Comparison of ENCODE assay signal across 9 mouse cellular contexts in the genomic region with DNA sequence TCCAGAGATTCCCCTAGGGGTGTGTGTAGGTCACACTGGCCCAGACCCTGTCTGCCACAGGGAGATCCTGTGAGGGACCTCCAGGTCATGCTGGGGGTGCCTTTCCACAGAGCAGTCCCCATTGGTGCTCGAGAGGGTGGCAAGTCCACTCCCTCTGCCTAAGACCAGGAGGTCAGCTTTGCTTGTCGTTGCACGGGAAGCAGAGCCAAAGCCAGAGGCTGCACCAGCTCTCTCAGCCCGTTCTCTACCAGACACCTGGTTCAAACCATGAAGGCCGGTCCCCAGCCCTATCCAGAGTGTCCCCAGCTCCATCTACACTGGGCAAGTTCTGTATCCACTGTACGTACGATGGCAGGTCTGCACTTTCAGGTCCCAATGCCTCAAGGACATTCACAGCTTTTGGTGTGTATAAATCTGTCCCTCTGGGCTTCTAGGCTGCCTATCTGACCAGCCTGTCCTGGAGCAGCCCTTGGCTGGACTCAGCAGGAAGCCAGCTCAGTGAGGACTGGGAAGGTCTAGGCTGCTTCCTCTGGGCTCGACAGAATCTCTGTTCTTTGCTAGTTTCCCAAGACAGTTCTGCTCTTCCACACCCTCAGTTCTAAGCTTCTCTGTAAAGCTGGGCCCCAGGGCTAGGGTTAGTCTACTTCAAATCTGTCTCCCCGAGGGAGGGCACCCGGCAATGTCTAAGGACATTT. TPM values are rescaled to one million over a fixed set of nuclear protein-coding genes. Genes with fewer than 3 reads are reported as not detected.
DNase-seq lines count a peak whose midpoint lies in the region; ATAC-seq and TF ChIP-seq lines count a peak whose summit lies in the region.
"Had no signal": no experiment of that assay in that cellular context is flagged by ENCODE, and none has a peak within 500 bp of the region (broad histone marks: within the 10 kb centered on the region; RNA-seq: fewer than 3 reads in every experiment).

No protein-coding gene starts in this region.

- peak overlapping the region; percentile 100 for H3K4me2 ChIP-seq in liver, embryonic 14.5 days (ENCODE audit: low read depth)

- peaks cover 3% of the 10 kb centered on the region for H3K9me3 ChIP-seq in erythroblast, embryonic 14.5 days (ENCODE audit: control insufficient read depth, low read length)
- no peaks in the 10 kb centered on the region for H3K9me3 ChIP-seq in liver, embryonic 14.5 days (ENCODE audit: control insufficient read depth, low read length)

- no peak for TF ChIP-seq POLR2A in testis, adult 2 months (IDR thresholded peaks at IDR 0.05; ENCODE audit: control insufficient read depth, low read depth, low read length)

- no peak for ATAC-seq in erythroblast, adult 5-6 weeks (replicated peaks; ENCODE audit: low FRiP score, poor library complexity, severe bottlenecking)
- no peak for ATAC-seq in liver, embryonic 14.5 days (ENCODE audit: insufficient read depth)

- H3K36me3 ChIP-seq in erythroblast, embryonic 14.5 days (ENCODE audit: control insufficient read depth): peaks cover 87% of the 10 kb centered on the region
- no peaks in the 10 kb centered on the region for H3K36me3 ChIP-seq in testis, adult 2 months (ENCODE audit: control insufficient read depth, insufficient read depth, low read length)
- peaks cover 2% of the 10 kb centered on the region for H3K36me3 ChIP-seq in liver, embryonic 14.5 days (replicated peaks; ENCODE audit: control insufficient read depth, insufficient read depth, low read depth)

- intact Hi-C loops in left cerebral cortex, postnatal 25 days (cut with DNase I): no loop called here

- peak overlapping the region; percentile 67 for H3K4me3 ChIP-seq in erythroblast, embryonic 14.5 days (replicated peaks)
- no peak overlapping the region for H3K4me3 ChIP-seq in testis, adult 2 months (ENCODE audit: control insufficient read depth, low read depth, low read length)
- H3K4me3 ChIP-seq in liver, embryonic 14.5 days (ENCODE audit: insufficient read depth in 1 of 2, low read depth in 2 of 2, low read length in 2 of 2): peak overlapping the region in 1 of 2 experiments; percentile 73; a peak in 2 of 4 replicates

- no peak for DNase-seq in testis, postnatal 10 days (ENCODE audit: low spot score)
- no peak for DNase-seq in liver, embryonic 14.5 days (ENCODE audit: low read depth in 3 of 3, low spot score in 3 of 3)
- DNase-seq in left cerebral cortex, postnatal 25 days (ENCODE audit: low spot score in 2 of 2): no peak
- no peak for DNase-seq in kidney, postnatal 25 days
- no peak for DNase-seq in ovary, postnatal 14 days (ENCODE audit: low spot score)
- DNase-seq: adrenal gland, adult 2 months had no signal

- TF ChIP-seq EP300 in liver, embryonic 14.5 days (IDR thresholded peaks at IDR 0.05; ENCODE audit: low read depth): no peak

- H3K27me3 ChIP-seq in erythroblast, embryonic 14.5 days (ENCODE audit: control insufficient read depth): no peaks in the 10 kb centered on the region
- no peaks in the 10 kb centered on the region for H3K27me3 ChIP-seq in testis, adult 2 months (ENCODE audit: control insufficient read depth, insufficient read depth, low read length)
- H3K27me3 ChIP-seq in liver, embryonic 14.5 days (ENCODE audit: control insufficient read depth, insufficient read depth, low read length): no peaks in the 10 kb centered on the region

- H3K9ac ChIP-seq in liver, embryonic 14.5 days (replicated peaks): peak overlapping the region; percentile 92

- no peak for TF ChIP-seq CTCF in testis, adult 2 months (IDR thresholded peaks at IDR 0.05; ENCODE audit: control insufficient read depth, insufficient read depth, insufficient replicate concordance, low read depth, low read length)
- TF ChIP-seq CTCF in liver, embryonic 14.5 days (IDR thresholded peaks at IDR 0.05; ENCODE audit: low read depth): no peak

- H3K4me1 ChIP-seq in erythroblast, embryonic 14.5 days (ENCODE audit: control insufficient read depth): peaks cover 100% of the 10 kb centered on the region
- peaks cover 10% of the 10 kb centered on the region for H3K4me1 ChIP-seq in testis, adult 2 months (ENCODE audit: control insufficient read depth, insufficient read depth, low read length)
- peaks cover 73 to 79% of the 10 kb centered on the region in 2 experiments for H3K4me1 ChIP-seq in liver, embryonic 14.5 days (replicated peaks; ENCODE audit: control insufficient read depth in 2 of 2, insufficient read depth in 2 of 2, low read length in 1 of 2)

- H3K27ac ChIP-seq in testis, adult 2 months (ENCODE audit: control insufficient read depth, insufficient read depth, low read depth, low read length): 0 out of 2 replicates have a peak overlapping the region, but pooled peaks have one; percentile 27
- H3K27ac ChIP-seq in liver, embryonic 14.5 days: peak overlapping the region; percentile 96

- WGBS in liver, embryonic 14.5 days (ENCODE audit: insufficient replicate concordance): 58% methylated on average over 10 of the region's 10 CpGs

RNA-seq across cellular contexts. Expression of gene G430095P16Rik, which starts 2.6 kb away (rescaled TPM):
- polyA plus RNA-seq in erythroblast, embryonic 14.5 days (2012): 11.0 and 11.9 TPM in 2 replicates
- total RNA-seq in erythroblast, adult 5-6 weeks (2015; ENCODE audit: low replicate concordance): 7.9 and 18.1 TPM in 2 replicates
- total RNA-seq in erythroblast, adult 5-6 weeks (2017; ENCODE audit: low replicate concordance): 3.6 and 12.9 TPM in 2 replicates
- 0.32 TPM in 2 replicates for polyA plus RNA-seq in testis, adult 2 months (2012; rRNA removed)
- polyA plus RNA-seq in liver, embryonic 14.5 days (2012; rRNA removed): 10.9 and 11.9 TPM in 2 replicates
- polyA plus RNA-seq in liver, embryonic 14.5 days (2014; fragmentation: Nextera tagmentation; extraction: Ambion mirVana): 8.3 and 10.3 TPM in 2 replicates
- under 1 TPM in 1 of 2 experiments, not detected in 1; 0.71 TPM for total RNA-seq in left cerebral cortex, postnatal 25 days (2021)

RNA-seq across cellular contexts. Expression of gene Lyl1, which starts 24.1 kb away (rescaled TPM):
- 61.4 and 62.8 TPM in 2 replicates for polyA plus RNA-seq in erythroblast, embryonic 14.5 days (2012)
- total RNA-seq in erythroblast, adult 5-6 weeks (2015; ENCODE audit: low replicate concordance): 37.4 and 40.3 TPM in 2 replicates
- total RNA-seq in erythroblast, adult 5-6 weeks (2017; ENCODE audit: low replicate concordance): 43.1 and 44.2 TPM in 2 replicates
- 0.93 and 1.2 TPM in 2 replicates for polyA plus RNA-seq in testis, adult 2 months (2012; rRNA removed)
- 45.4 and 46.2 TPM in 2 replicates for polyA plus RNA-seq in liver, embryonic 14.5 days (2012; rRNA removed)
- 55.6 and 57.7 TPM in 2 replicates for polyA plus RNA-seq in liver, embryonic 14.5 days (2014; fragmentation: Nextera tagmentation; extraction: Ambion mirVana)
- total RNA-seq in left cerebral cortex, postnatal 25 days (2021): 1 to 10 TPM; 2.8 to 3.5 TPM

RNA-seq across cellular contexts. Expression of gene Nacc1, which starts 37.7 kb away (rescaled TPM):
- polyA plus RNA-seq in erythroblast, embryonic 14.5 days (2012): 7.0 and 8.5 TPM in 2 replicates
- 12.7 and 19.9 TPM in 2 replicates for total RNA-seq in erythroblast, adult 5-6 weeks (2015; ENCODE audit: low replicate concordance)
- total RNA-seq in erythroblast, adult 5-6 weeks (2017; ENCODE audit: low replicate concordance): 8.2 and 13.1 TPM in 2 replicates
- polyA plus RNA-seq in testis, adult 2 months (2012; rRNA removed): 27.5 and 28.2 TPM in 2 replicates
- polyA plus RNA-seq in liver, embryonic 14.5 days (2012; rRNA removed): 19.0 and 21.2 TPM in 2 replicates
- 6.3 and 7.6 TPM in 2 replicates for polyA plus RNA-seq in liver, embryonic 14.5 days (2014; fragmentation: Nextera tagmentation; extraction: Ambion mirVana)
- total RNA-seq in left cerebral cortex, postnatal 25 days (2021): 10 to 100 TPM; 97.8 to 97.9 TPM

RNA-seq across cellular contexts. Expression of gene Trmt1, which starts 39.3 kb away (rescaled TPM):
- 8.9 and 9.0 TPM in 2 replicates for polyA plus RNA-seq in erythroblast, embryonic 14.5 days (2012)
- total RNA-seq in erythroblast, adult 5-6 weeks (2015; ENCODE audit: low replicate concordance): 9.8 and 16.9 TPM in 2 replicates
- total RNA-seq in erythroblast, adult 5-6 weeks (2017; ENCODE audit: low replicate concordance): 18.3 and 21.5 TPM in 2 replicates
- 131 and 161 TPM in 2 replicates for polyA plus RNA-seq in testis, adult 2 months (2012; rRNA removed)
- polyA plus RNA-seq in liver, embryonic 14.5 days (2012; rRNA removed): 37.5 and 37.6 TPM in 2 replicates
- 27.4 and 34.1 TPM in 2 replicates for polyA plus RNA-seq in liver, embryonic 14.5 days (2014; fragmentation: Nextera tagmentation; extraction: Ambion mirVana)
- total RNA-seq in left cerebral cortex, postnatal 25 days (2021): 10 to 100 TPM; 85.2 to 90.1 TPM

Comparison
In these comparisons a context has a peak if more than half of its experiments do, and no peak if none do; other contexts are left out.
1. RNA of gene Lyl1, which starts 24.1 kb away (polyA plus RNA-seq): 61.4 to 62.8 TPM in erythroblast, embryonic 14.5 days and 45.4 to 57.7 TPM in liver, embryonic 14.5 days; 0.93 to 1.2 TPM in testis, adult 2 months; every median in the first group is over 10 times any median in the second.